Mouse (Mus musculus): ENCODE measurements around the gene Morn1. TPM values are rescaled to one million over a fixed set of nuclear protein-coding genes. Genes with fewer than 3 reads are reported as not detected.

Morn1 gene
- total RNA-seq (2012; rRNA removed) (7.1 and 8.7 TPM in 2 replicates), total RNA-seq (2014; rRNA removed) (4.0 and 4.2 TPM in 2 replicates), polyA plus RNA-seq (2012; ENCODE audit: insufficient read length, low read depth) (3.8 and 6.3 TPM in 2 replicates)

GRCm38 (mm10) chr4:155086108-155087024, at the start of gene Morn1, which contains the start of gene Rer1:
TSS of gene Morn1 (plus strand) at chr4:155086577.
TSS of gene Rer1 (minus strand) at chr4:155086382.
- H3K9ac ChIP-seq (ENCODE audit: insufficient read depth, low read depth), result peak within 1 kb of the TSS; percentile 83
- H3K9me3 ChIP-seq (replicated peaks; ENCODE audit: low read length), result no peaks in the 10 kb centered on the region
- DNase-seq (ENCODE audit: extremely low read depth), result peak; percentile 99
- H3K4me1 ChIP-seq (ENCODE audit: control insufficient read depth in 1 of 2, insufficient read depth in 2 of 2), result peaks cover 26 to 65% of the 10 kb centered on the region in 2 experiments
- no peaks in the 10 kb centered on the region for H3K27me3 ChIP-seq (replicated peaks)
- dilution Hi-C loops (cut with MboI; ENCODE audit: extremely low pct_ligation_motif_present, extremely low pct_unique_long_range_greater_than_20kb, low sequenced_read_pairs) (no loop called here), in situ Hi-C loops (cut with MboI; ENCODE audit: low pct_ligation_motif_present, low pct_unique_long_range_greater_than_20kb, low sequenced_read_pairs) (no loop called here)
- peaks cover 45% of the 10 kb centered on the region for H3K79me2 ChIP-seq (replicated peaks; ENCODE audit: control insufficient read depth, extremely low read depth, insufficient read depth, poor library complexity, severe bottlenecking)
- peak within 1 kb of the TSS; percentile 91 to 99 (median 97) for H3K4me3 ChIP-seq (replicated peaks in 1 of 3; ENCODE audit: low read depth in 2 of 3, low read length in 2 of 3, poor library complexity in 1 of 3)
- H3K4me2 ChIP-seq (ENCODE audit: insufficient read depth, low read depth, poor library complexity, severe bottlenecking), result peak within 1 kb of the TSS; percentile 82
- H3K36me3 ChIP-seq (replicated peaks in 1 of 2; ENCODE audit: control insufficient read depth in 1 of 2, insufficient read depth in 1 of 2, low read length in 1 of 2), result peaks cover 14 to 36% of the 10 kb centered on the region in 2 experiments
- TF ChIP-seq JUND (conservative IDR thresholded peaks at IDR 0.05; ENCODE audit: low read depth, low read length) (no peak), ZNF384 (IDR thresholded peaks at IDR 0.05; ENCODE audit: low read depth, low read length) (no peak), MAX (IDR thresholded peaks at IDR 0.05; ENCODE audit: low read length) (peak; percentile 68), NELFE (IDR thresholded peaks at IDR 0.05; ENCODE audit: low read depth, low read length) (peak; percentile 57; the same call in 1 of the 2 replicates), MXI1 (IDR thresholded peaks at IDR 0.05; ENCODE audit: low read depth, low read length) (peak; percentile 96), RCOR1 (conservative IDR thresholded peaks at IDR 0.05; ENCODE audit: low read depth, low read length) (no peak), TBP (conservative IDR thresholded peaks at IDR 0.05; ENCODE audit: low read depth, low read length) (0 out of 2 replicates have a peak, but pooled peaks have one; percentile 39), ZC3H11A (IDR thresholded peaks at IDR 0.05; ENCODE audit: low read depth, low read length) (no peak), TCF12 (IDR thresholded peaks at IDR 0.05; ENCODE audit: low read depth, low read length) (peak; percentile 67), POLR2AphosphoS2 (IDR thresholded peaks at IDR 0.05; ENCODE audit: low read depth, low read length) (no peak), BHLHE40 (IDR thresholded peaks at IDR 0.05; ENCODE audit: low read depth, low read length) (peak; percentile 89), CTCF (conservative IDR thresholded peaks at IDR 0.05 in 1 of 2, IDR thresholded peaks at IDR 0.05 in 1 of 2; ENCODE audit: low read depth in 2 of 2, low read length in 2 of 2) (no peak), ZKSCAN1 (IDR thresholded peaks at IDR 0.05; ENCODE audit: borderline replicate concordance, low read depth, low read length) (no peak), UBTF (IDR thresholded peaks at IDR 0.05; ENCODE audit: low read depth, low read length) (peak; percentile 74), SMC3 (IDR thresholded peaks at IDR 0.05; ENCODE audit: low read depth, low read length) (no peak), PAX5 (IDR thresholded peaks at IDR 0.05; ENCODE audit: low read length) (no peak), IRF4 (IDR thresholded peaks at IDR 0.05; ENCODE audit: low read depth, low read length) (peak; percentile 56; the same call in 1 of the 2 replicates), E2F4 (IDR thresholded peaks at IDR 0.05; ENCODE audit: insufficient replicate concordance, low read depth, low read length) (peak; percentile 94; the same call in 1 of the 2 replicates), GABPA (IDR thresholded peaks at IDR 0.05; ENCODE audit: insufficient replicate concordance, low read depth, low read length) (no peak; the same call in 1 of the 2 replicates), USF1 (IDR thresholded peaks at IDR 0.05; ENCODE audit: low read depth, low read length) (no peak), NRF1 (IDR thresholded peaks at IDR 0.05; ENCODE audit: low read depth, low read length) (peak; percentile 97), HCFC1 (IDR thresholded peaks at IDR 0.05; ENCODE audit: low read depth, low read length) (peak; percentile 90), SIN3A (IDR thresholded peaks at IDR 0.05; ENCODE audit: low read length) (peak; percentile 100), POLR2A (IDR thresholded peaks at IDR 0.05; ENCODE audit: low read depth, low read length) (peak; percentile 83), JUN (IDR thresholded peaks at IDR 0.05; ENCODE audit: insufficient read depth, low read depth, low read length) (no peak), MEF2A (IDR thresholded peaks at IDR 0.05; ENCODE audit: borderline replicate concordance, low read depth, low read length) (no peak; the same call in 1 of the 2 replicates), MAFK (IDR thresholded peaks at IDR 0.05; ENCODE audit: insufficient replicate concordance, low read length) (no peak), MAZ (IDR thresholded peaks at IDR 0.05; ENCODE audit: low read depth, low read length) (no peak), RAD21 (IDR thresholded peaks at IDR 0.05; ENCODE audit: low read depth, low read length) (no peak), EP300 (IDR thresholded peaks at IDR 0.05; ENCODE audit: low read length) (no peak), MYC (IDR thresholded peaks at IDR 0.05; ENCODE audit: low read depth, low read length) (no peak; the same call in 1 of the 2 replicates), KAT2A (IDR thresholded peaks at IDR 0.05; ENCODE audit: insufficient replicate concordance, low read length) (peak; percentile 85; the same call in 1 of the 2 replicates), CHD1 (IDR thresholded peaks at IDR 0.05; ENCODE audit: low read depth, low read length) (no peak), CHD2 (IDR thresholded peaks at IDR 0.05; ENCODE audit: low read length) (peak; percentile 78), ETS1 (conservative IDR thresholded peaks at IDR 0.05; ENCODE audit: low read depth, low read length) (no peak), ZMIZ1 (IDR thresholded peaks at IDR 0.05; ENCODE audit: low read depth, low read length) (no peak), ELF1 (IDR thresholded peaks at IDR 0.05; ENCODE audit: low read depth, low read length) (peak; percentile 98), USF2 (conservative IDR thresholded peaks at IDR 0.05; ENCODE audit: low read depth, low read length) (no peak)
- H3K27ac ChIP-seq (ENCODE audit: insufficient read depth, low read depth), result peak within 1 kb of the TSS; percentile 64

All from CH12.LX (cell line).